Mouse (Mus musculus) forebrain, embryonic 15.5 days (tissue): ENCODE data around the gene Armc5. TPM values are rescaled to one million over a fixed set of nuclear protein-coding genes. Genes with fewer than 3 reads are reported as not detected.

Experiments used
- ATAC-seq: fragments of 200-750 bp; cut with Nextera tagmentation; replicated peaks from 2 replicates; pipeline ENCODE4 v1.8.0; 2017; ENCODE audit warnings: mild to moderate bottlenecking, moderate TSS enrichment, moderate library complexity
- H3K27ac ChIP-seq: fragments of 300-500 bp; sonication (generic); replicated peaks from 2 replicates; pipeline ENCODE4 v1.5.1; 2015; ENCODE audit warnings: mild to moderate bottlenecking, inconsistent platforms
- H3K27me3 ChIP-seq: fragments of 300-500 bp; sonication (generic); 2 replicates; pipeline ENCODE4 v1.6.1; 2015; ENCODE audit warnings: inconsistent platforms
- H3K36me3 ChIP-seq: fragments of 300-500 bp; sonication (generic); 2 replicates; pipeline ENCODE4 v1.6.1; 2015; ENCODE audit warnings: mild to moderate bottlenecking, inconsistent platforms
- H3K4me1 ChIP-seq: fragments of 300-500 bp; sonication (generic); 2 replicates; pipeline ENCODE4 v1.6.1; 2015; ENCODE audit warnings: inconsistent platforms
- H3K4me2 ChIP-seq: fragments of 300-500 bp; sonication (generic); replicated peaks from 2 replicates; pipeline ENCODE4 v1.6.1; 2015; ENCODE audit warnings: mild to moderate bottlenecking, inconsistent platforms
- H3K4me3 ChIP-seq: fragments of 300-500 bp; sonication (generic); 2 replicates; pipeline ENCODE4 v1.5.1; 2015; ENCODE audit warnings: mild to moderate bottlenecking, inconsistent platforms
- H3K9ac ChIP-seq: fragments of 300-500 bp; sonication (generic); replicated peaks from 2 replicates; pipeline ENCODE4 v1.6.1; 2015; ENCODE audit warnings: mild to moderate bottlenecking, inconsistent platforms
- H3K9me3 ChIP-seq: fragments of 300-500 bp; sonication (generic); 2 replicates; pipeline ENCODE4 v1.6.1; 2016; ENCODE audit warnings: inconsistent platforms
- WGBS: fragments of 180-500 bp; shearing (Covaris S2); methylation state at CpG from one replicate; pipeline ENCODE4 v1.1.7; 2015; ENCODE audit warnings: mixed read lengths; 5-methylcytosine and 5-hydroxymethylcytosine counted together
- microRNA-seq: library from miRNA; unstranded; fragments of <30 nt; microRNA quantifications from one replicate; pipeline ENCODE4, GENCODE M21; 2016
- polyA plus RNA-seq: library from polyadenylated mRNA; unstranded; fragments of >200 nt; fragmentation: Nextera tagmentation; extraction: Ambion mirVana; gene quantifications from 2 replicates; pipeline ENCODE4 v1.2.1, GENCODE M21; 2015

Gene Armc5
- polyA plus RNA-seq, 1 experiment from 2014 or later, result 11.0 TPM

GRCm38 (mm10) chr7:128271496-128271895 lies 34.4 kb downstream of the Armc5 start:
- WGBS, result 95% methylated on average over 9 of the region's 9 CpGs
- Histone ChIP-seq H3K9me3 (no peaks in the 10 kb centered on the region), H3K4me2 (no peak overlapping the region), H3K4me3 (no peak overlapping the region), H3K9ac (no peak overlapping the region), H3K4me1 (no peaks in the 10 kb centered on the region), H3K27ac (no peak overlapping the region), H3K36me3 (peaks cover 22% of the 10 kb centered on the region), H3K27me3 (no peaks in the 10 kb centered on the region)
- no peak for ATAC-seq

GRCm38 (mm10) chr7:128276051-128276450 lies 38.9 kb downstream of the Armc5 start:
- Histone ChIP-seq H3K9ac (no peak overlapping the region), H3K27ac (no peak overlapping the region), H3K36me3 (peaks cover 28% of the 10 kb centered on the region), H3K27me3 (no peaks in the 10 kb centered on the region), H3K4me2 (no peak overlapping the region), H3K4me1 (no peaks in the 10 kb centered on the region), H3K9me3 (no peaks in the 10 kb centered on the region), H3K4me3 (no peak overlapping the region)
- WGBS, result 92% methylated on average over 6 of the region's 6 CpGs
- ATAC-seq, result no peak

DNA sequence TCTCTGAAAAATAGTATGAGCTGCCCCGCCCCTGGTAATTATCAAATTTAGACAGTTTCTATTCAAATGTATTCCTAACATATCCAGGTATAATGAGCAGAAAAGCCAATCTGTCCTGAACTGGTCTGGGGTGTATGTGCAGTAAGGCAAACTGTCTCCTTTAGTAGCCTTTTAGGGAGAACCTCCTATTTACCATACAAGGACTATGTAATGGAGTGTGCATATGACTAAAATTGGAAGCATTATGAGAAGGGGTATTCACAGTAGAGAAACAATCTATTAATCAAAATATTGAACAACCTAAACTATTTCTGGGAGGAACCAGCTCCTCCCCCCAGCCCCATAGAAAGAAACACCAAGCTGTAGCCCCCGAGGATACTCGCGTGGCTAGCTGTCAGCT lies 42.6 kb downstream of the Armc5 start:
- ATAC-seq, result no peak
- no peak overlapping the region for H3K4me2 ChIP-seq
- H3K4me1 ChIP-seq, result no peaks in the 10 kb centered on the region
- no peak overlapping the region for H3K9ac ChIP-seq
- WGBS, result 94% methylated on average over 4 of the region's 4 CpGs
- no peaks in the 10 kb centered on the region for H3K9me3 ChIP-seq
- no peak overlapping the region for H3K4me3 ChIP-seq
- no peak overlapping the region for H3K27ac ChIP-seq
- no peaks in the 10 kb centered on the region for H3K27me3 ChIP-seq
- H3K36me3 ChIP-seq, result peaks cover 18% of the 10 kb centered on the region; the same call in 1 of the 2 replicates

DNA sequence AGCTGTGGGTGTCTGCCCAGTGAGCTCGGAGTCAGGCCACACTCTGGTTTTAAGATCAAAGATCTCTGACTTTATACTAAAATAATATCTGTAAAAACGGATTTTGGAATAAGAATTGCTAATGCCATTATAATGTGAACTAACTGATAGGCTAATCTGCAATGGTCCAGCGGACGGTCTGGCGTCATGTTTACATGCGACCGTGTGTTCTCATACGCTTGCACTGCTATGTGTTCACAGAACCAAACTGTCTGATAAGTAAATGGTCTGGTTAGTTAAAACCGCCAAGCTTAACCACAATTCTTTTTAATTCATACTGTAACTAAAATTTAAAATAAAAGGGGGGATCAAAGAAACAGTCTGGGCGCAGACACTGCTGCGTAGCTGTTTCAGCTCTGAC lies 44.6 kb downstream of the Armc5 start:
- Histone ChIP-seq H3K27me3 (no peaks in the 10 kb centered on the region), H3K4me3 (no peak overlapping the region), H3K4me2 (no peak overlapping the region), H3K27ac (no peak overlapping the region), H3K36me3 (peaks cover 6% of the 10 kb centered on the region; the same call in 1 of the 2 replicates), H3K9ac (no peak overlapping the region), H3K4me1 (no peaks in the 10 kb centered on the region), H3K9me3 (no peaks in the 10 kb centered on the region)
- ATAC-seq, result no peak
- WGBS, result 83% methylated on average over 11 of the region's 11 CpGs

GRCm38 (mm10) chr7:128282532-128283244 lies 45.5 kb downstream of the Armc5 start:
- Histone ChIP-seq H3K9ac (no peak overlapping the region), H3K4me2 (no peak overlapping the region), H3K27ac (no peak overlapping the region), H3K4me3 (no peak overlapping the region), H3K4me1 (no peaks in the 10 kb centered on the region), H3K36me3 (peaks cover 9% of the 10 kb centered on the region; the same call in 1 of the 2 replicates), H3K9me3 (no peaks in the 10 kb centered on the region), H3K27me3 (no peaks in the 10 kb centered on the region)
- no peak for ATAC-seq
- WGBS, result 4% methylated on average over 7 of the region's 7 CpGs

GRCm38 (mm10) chr7:128284047-128284446 lies 46.9 kb downstream of the Armc5 start:
- H3K4me1 ChIP-seq, result no peaks in the 10 kb centered on the region
- no peaks in the 10 kb centered on the region for H3K27me3 ChIP-seq
- H3K27ac ChIP-seq, result no peak overlapping the region
- no peak for ATAC-seq
- H3K9me3 ChIP-seq, result no peaks in the 10 kb centered on the region
- no peak overlapping the region for H3K4me2 ChIP-seq
- peaks cover 11% of the 10 kb centered on the region; the same call in 1 of the 2 replicates for H3K36me3 ChIP-seq
- H3K4me3 ChIP-seq, result no peak overlapping the region
- no peak overlapping the region for H3K9ac ChIP-seq
- 50% methylated on average over 5 of the region's 5 CpGs for WGBS

DNA sequence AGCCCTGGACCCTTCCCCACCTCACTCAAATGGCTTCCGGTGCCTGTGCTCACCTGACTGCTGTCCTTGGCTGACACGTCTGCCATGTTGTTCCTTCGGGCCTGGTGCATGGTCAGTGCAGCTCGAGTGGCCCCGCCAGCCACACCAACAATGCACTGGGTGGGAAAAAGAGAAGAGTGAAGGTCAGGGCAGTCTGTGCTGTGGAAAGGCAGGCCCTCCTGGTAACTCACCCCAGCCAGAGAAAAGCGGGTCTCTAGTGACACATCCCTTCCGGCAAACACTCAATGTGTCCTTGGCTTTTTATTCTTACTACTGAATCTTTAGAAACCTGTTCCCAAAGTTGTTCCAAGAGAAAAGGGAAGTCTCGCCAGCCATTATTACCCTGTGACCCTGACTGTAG lies 47.9 kb downstream of the Armc5 start:
- no peaks in the 10 kb centered on the region for H3K4me1 ChIP-seq
- no peak overlapping the region for H3K4me3 ChIP-seq
- 91% methylated on average over 8 of the region's 8 CpGs for WGBS
- no peaks in the 10 kb centered on the region for H3K9me3 ChIP-seq
- H3K27ac ChIP-seq, result no peak overlapping the region
- H3K9ac ChIP-seq, result no peak overlapping the region
- ATAC-seq, result no peak
- no peaks in the 10 kb centered on the region for H3K27me3 ChIP-seq
- no peak overlapping the region for H3K4me2 ChIP-seq
- peaks cover 11% of the 10 kb centered on the region; the same call in 1 of the 2 replicates for H3K36me3 ChIP-seq

DNA sequence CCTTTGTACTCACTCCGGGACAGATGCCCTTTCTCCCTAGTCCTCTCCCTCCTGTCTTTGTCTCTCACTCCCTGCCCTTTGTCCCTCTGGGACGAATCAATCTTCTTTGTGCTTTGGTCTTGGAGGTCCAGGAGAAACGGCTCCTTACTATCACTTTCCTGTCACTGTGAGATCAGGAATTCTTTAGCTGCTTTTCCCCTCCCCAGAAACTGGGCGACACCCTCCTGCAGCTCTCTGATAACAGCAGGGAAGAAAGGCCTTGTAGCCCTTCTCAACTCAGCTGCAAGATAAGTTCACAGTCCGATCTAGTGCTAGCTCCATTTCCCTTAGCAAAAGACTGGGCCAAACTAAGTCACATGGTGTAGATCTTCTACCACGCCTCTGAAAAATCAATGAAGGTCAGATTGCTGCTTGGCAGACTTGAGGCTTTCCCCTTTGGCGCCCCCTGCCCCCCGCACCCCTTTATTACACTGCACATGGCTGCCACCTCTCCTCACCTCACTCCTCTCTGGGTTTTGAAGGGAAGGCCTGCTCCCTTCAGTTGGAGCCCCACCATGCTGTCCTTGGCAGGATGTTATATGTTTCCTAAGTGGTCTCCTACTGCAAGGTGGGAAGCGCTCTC lies 51.9 kb downstream of the Armc5 start:
- Histone ChIP-seq H3K4me3 (no peak overlapping the region), H3K27ac (no peak overlapping the region), H3K27me3 (no peaks in the 10 kb centered on the region), H3K4me1 (no peaks in the 10 kb centered on the region), H3K36me3 (peaks cover 11% of the 10 kb centered on the region; the same call in 1 of the 2 replicates), H3K4me2 (no peak overlapping the region), H3K9ac (no peak overlapping the region), H3K9me3 (no peaks in the 10 kb centered on the region)
- WGBS, result 19% methylated on average over 9 of the region's 9 CpGs
- ATAC-seq, result no peak

Small RNA genes within 50 kb of the gene (microRNA-seq; reads per million reads assigned to microRNA genes)
- gene Mir3103, result not detected

Other genes starting within 250 kb of the Armc5 start
- gene Pycard, start 243.5 kb upstream of the Armc5 start, polyA plus RNA-seq, result 4.1 and 6.7 TPM in 2 replicates
- gene Trim72, start 233.4 kb upstream of the Armc5 start, polyA plus RNA-seq, result not detected in 2 replicates
- 0.96 and 1.0 TPM in 2 replicates for gene Itgam, start 174.7 kb upstream of the Armc5 start, polyA plus RNA-seq
- gene Gm49368, start 174.7 kb upstream of the Armc5 start, polyA plus RNA-seq, result not detected in 2 replicates
- gene Itgax, start 107.8 kb upstream of the Armc5 start, polyA plus RNA-seq, result 0.27 TPM in 1 of 2 replicates, not detected in the other
- gene Itgad, start 83.0 kb upstream of the Armc5 start, polyA plus RNA-seq, result not detected in 2 replicates
- 0.78 TPM in 1 of 2 replicates, not detected in the other for gene Cox6a2, start 31.0 kb upstream of the Armc5 start, polyA plus RNA-seq
- gene 9130023H24Rik, start 689 bp downstream of the Armc5 start, polyA plus RNA-seq, result 8.8 and 9.7 TPM in 2 replicates
- 14.0 and 14.6 TPM in 2 replicates for gene Tgfb1i1, start 9.5 kb downstream of the Armc5 start, polyA plus RNA-seq
- gene Slc5a2, start 28.3 kb downstream of the Armc5 start, polyA plus RNA-seq, result not detected in 2 replicates
- gene BC017158, start 60.8 kb downstream of the Armc5 start, polyA plus RNA-seq, result 13.1 and 14.2 TPM in 2 replicates
- 21.9 and 22.2 TPM in 2 replicates for gene Rgs10, start 181.4 kb downstream of the Armc5 start, polyA plus RNA-seq
- gene Tial1, start 224.4 kb downstream of the Armc5 start, polyA plus RNA-seq, result 31.6 and 35.0 TPM in 2 replicates